Mouse (Mus musculus) olfactory bulb, adult 2 months (tissue): ENCODE data around the gene Wdr3. TPM values are rescaled to one million over a fixed set of nuclear protein-coding genes. Genes with fewer than 3 reads are reported as not detected.

Experiments
- H3K27ac ChIP-seq: fragments of 200-500 bp; 2 replicates; pipeline ENCODE4 v1.5.1; 2012; ENCODE audit warnings: low read depth, low read length; ENCODE audit not compliant: insufficient read depth
- H3K4me1 ChIP-seq: fragments of 200-500 bp; 2 replicates; pipeline ENCODE4 v1.6.1; 2012; ENCODE audit warnings: low read length; ENCODE audit not compliant: control insufficient read depth, insufficient read depth
- H3K4me3 ChIP-seq: fragments of 200-500 bp; 2 replicates; pipeline ENCODE4 v1.5.1; 2012; ENCODE audit warnings: mild to moderate bottlenecking, low read depth, low read length, moderate library complexity; ENCODE audit not compliant: insufficient read depth
- CTCF ChIP-seq: fragments of 200-500 bp; IDR thresholded peaks from 2 replicates; pipeline ENCODE4 v1.5.1; 2012; ENCODE audit warnings: low read depth, mild to moderate bottlenecking, low read length, moderate library complexity; ENCODE audit not compliant: insufficient read depth
- POLR2A ChIP-seq: fragments of 200-500 bp; IDR thresholded peaks from 2 replicates; pipeline ENCODE4 v1.6.1; 2012; ENCODE audit warnings: mild to moderate bottlenecking, low read depth, low read length, moderate library complexity; ENCODE audit not compliant: insufficient read depth
- WGBS: fragments of 180-500 bp; shearing (Covaris S2); methylation state at CpG from one replicate; pipeline ENCODE4 v1.1.7; 2018; 5-methylcytosine and 5-hydroxymethylcytosine counted together
- polyA plus RNA-seq: library from polyadenylated mRNA; stranded (reverse); fragments of >200 nt; gene quantifications from 2 replicates; pipeline ENCODE4 v1.2.4, GENCODE M21; 2012; ENCODE audit warnings: low replicate concordance; ENCODE audit not compliant: missing spikeins, insufficient read depth, insufficient read length

The Wdr3 gene
- not detected in 2 replicates for polyA plus RNA-seq

DNA sequence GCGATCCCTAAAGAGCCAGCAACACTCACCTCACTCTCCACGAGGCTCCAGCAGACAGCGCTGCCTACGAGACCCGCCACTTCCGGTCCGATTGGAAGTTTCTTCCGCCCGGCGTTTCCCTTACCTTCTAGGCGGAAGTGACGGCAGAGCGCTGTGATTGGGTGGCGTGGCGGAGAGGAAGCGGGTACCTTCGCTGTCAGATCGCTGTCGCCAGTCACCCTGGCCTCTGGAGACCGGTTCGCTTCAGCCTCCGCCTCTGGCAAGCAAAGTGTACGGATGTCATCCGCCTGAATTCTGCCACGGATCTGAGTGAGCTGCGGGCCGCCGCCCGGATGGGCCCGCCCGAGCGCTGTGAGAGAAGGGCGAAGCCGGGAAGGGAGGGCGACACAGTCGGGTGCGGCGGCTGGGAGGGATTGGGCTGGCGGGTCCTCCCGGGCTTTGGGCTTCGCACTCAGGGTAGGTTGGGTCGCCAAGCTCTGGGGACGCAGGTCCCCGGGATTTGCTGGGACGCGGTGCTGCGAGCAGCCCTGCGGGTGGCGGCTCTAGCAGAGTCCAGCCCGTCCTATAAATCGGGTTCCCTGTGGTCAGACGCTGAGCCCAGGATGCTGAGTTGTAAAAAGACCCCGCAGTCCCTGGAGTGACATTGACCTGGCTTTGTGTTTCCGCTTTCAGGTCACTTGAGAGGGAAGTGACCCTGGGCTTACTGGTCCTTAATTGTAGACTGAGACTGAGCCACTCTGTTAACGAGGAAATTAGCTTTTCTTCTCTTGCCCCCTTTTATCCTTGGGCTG is at the start of gene Wdr3, which contains the start of gene Gdap2:
Wdr3 (minus strand) TSS at position 93 of the 791 bp plus-strand sequence.
Gdap2 (plus strand) TSS at position 67 of the 791 bp plus-strand sequence.
- peak; percentile 95 for TF ChIP-seq POLR2A
- TF ChIP-seq CTCF, result no peak
- WGBS, result under 1% methylated on average over 55 of the region's 55 CpGs

DNA sequence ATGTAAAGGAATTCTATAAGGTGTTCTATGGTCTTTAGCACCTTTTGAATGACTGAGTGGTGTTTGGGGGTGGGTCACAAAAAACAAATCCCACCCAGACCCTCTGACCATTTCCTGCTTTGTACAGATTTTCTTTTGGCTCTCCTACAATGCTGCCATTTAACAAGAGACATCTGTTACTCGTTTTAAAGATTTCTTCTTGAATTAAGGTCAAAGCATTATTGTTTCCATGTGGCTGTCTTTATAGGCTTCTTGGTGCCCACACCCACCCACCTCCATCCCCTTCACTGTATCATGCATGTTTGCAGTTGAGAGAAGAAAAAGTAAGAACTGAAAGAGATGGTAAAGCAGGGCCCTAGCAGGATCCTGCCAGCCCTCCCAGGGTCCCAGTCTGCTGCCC is 44.8 kb upstream of the Wdr3 start:
- no peaks in the 10 kb centered on the region for H3K4me1 ChIP-seq
- H3K27ac ChIP-seq, result no peak overlapping the region
- no peak overlapping the region for H3K4me3 ChIP-seq
- WGBS, result 28% methylated on average over 1 of the region's 1 CpGs
- TF ChIP-seq CTCF, result no peak
- TF ChIP-seq POLR2A, result no peak

More for the DNA sequence above, at the start of gene Wdr3, which contains the start of gene Gdap2:
- peak within 1 kb of the TSS; percentile 92 for H3K4me3 ChIP-seq
- H3K27ac ChIP-seq, result peak within 1 kb of the TSS; percentile 85
- peaks cover 2% of the 10 kb centered on the region; the same call in 1 of the 2 replicates for H3K4me1 ChIP-seq

DNA sequence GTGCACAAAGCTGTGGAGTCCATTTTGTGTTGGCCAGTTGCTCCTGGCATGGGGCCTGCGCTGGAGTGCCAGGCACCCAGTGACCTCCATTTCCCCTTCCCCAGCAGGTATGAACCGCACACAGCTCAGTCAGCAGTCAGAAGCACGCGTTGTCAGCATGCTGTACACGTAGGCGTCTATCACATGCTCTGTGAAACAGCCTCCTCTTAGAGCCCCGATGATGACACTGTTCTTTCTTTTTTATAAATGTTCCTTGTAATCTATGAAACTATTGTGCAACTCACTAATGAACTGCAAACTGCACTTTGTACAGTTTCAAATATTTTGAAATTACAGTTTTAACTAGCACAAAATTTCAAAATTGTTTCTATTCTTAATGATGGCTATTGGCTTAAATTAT is 39.3 kb upstream of the Wdr3 start:
- Histone ChIP-seq H3K4me1 (no peaks in the 10 kb centered on the region), H3K4me3 (no peak overlapping the region), H3K27ac (no peak overlapping the region)
- no peak for TF ChIP-seq POLR2A
- TF ChIP-seq CTCF, result no peak
- WGBS, result 87% methylated on average over 7 of the region's 7 CpGs

DNA sequence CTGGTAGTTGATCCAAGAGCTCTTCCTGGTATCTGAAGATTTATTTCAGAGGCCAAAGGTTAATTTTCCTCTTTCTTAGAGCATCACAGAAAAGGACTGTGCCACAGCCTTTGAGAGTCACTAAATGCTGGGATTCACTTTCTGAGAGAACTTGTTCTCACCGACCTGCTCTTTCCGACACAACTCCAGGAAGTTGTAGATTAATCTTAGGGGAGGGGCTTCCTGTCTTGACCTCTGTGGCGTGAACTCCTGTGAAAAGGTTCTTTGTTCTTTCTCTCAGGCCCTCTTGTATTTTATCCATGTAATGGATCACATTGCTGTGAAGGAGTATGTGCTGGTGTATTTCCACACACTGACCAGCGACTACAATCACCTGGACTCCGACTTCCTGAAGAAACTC is 32.0 kb upstream of the Wdr3 start:
- H3K4me3 ChIP-seq, result no peak overlapping the region
- no peak overlapping the region for H3K27ac ChIP-seq
- no peaks in the 10 kb centered on the region for H3K4me1 ChIP-seq
- TF ChIP-seq POLR2A (no peak), CTCF (no peak)
- 72% methylated on average over 5 of the region's 5 CpGs for WGBS

DNA sequence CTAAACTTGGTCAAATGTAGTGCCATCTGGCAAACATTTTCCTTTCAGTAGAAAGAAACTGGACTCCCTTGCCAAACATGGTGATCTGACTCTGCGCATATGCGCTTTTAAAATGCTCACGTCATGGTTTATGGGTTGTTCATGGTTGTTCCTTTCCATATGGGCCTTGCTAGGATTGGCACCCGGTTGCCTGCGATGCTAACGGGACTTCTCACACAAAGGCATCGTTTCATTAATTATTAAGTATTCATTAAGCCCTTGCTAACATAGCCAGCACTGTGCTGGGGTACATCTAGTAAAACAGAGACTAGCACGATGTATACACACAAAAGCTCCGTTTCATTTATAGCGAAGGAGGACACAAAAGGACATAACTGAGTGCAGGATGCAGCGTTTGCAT is 27.7 kb upstream of the Wdr3 start:
- WGBS, result 72% methylated on average over 11 of the region's 11 CpGs
- Histone ChIP-seq H3K27ac (no peak overlapping the region), H3K4me3 (no peak overlapping the region), H3K4me1 (no peaks in the 10 kb centered on the region)
- TF ChIP-seq CTCF (no peak), POLR2A (no peak)

DNA sequence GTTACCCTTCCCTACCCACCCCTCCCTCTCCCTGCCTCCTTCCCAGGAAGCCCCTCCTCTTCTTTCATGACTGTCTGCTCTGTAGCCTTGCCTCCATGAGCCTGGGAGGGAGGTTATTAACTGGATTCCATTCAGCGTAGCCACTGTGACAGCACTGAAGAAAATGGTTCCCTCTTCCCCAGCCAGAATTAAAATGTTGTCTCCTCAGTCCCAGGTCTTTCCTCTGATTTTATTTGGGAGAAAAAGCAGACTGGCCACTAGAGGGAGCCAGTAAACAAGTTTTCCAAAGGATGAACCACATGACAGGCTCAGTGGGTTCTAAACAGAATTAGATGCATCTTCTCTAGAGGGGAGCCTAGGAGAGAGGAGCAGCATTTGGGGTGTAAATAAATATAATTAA is 27.2 kb upstream of the Wdr3 start:
- Histone ChIP-seq H3K27ac (no peak overlapping the region), H3K4me1 (no peaks in the 10 kb centered on the region), H3K4me3 (no peak overlapping the region)
- no peak for TF ChIP-seq POLR2A
- TF ChIP-seq CTCF, result no peak
- 10% methylated on average over 1 of the region's 1 CpGs for WGBS

DNA sequence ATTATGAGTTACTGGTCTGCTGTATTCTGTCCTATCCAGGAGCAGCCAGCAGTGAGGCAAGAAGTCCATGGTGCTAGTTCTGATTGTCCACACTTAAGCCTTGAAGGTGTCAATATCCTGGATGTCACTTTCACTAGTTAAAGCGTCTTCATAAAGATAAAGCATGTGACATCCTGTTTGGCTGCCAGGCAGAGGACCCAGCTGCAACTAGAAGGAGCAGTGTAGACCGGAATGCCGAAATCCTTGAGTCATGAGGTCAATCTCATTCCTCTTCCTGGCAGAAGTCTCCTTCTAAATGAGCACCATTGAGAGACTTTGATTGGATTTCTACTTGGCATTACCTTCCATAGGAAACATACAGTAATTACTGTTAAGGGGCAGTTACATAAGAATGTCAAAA is 18.3 kb upstream of the Wdr3 start:
- 91% methylated on average over 3 of the region's 3 CpGs for WGBS
- no peaks in the 10 kb centered on the region for H3K4me1 ChIP-seq
- no peak overlapping the region for H3K27ac ChIP-seq
- TF ChIP-seq POLR2A (no peak), CTCF (no peak)
- H3K4me3 ChIP-seq, result no peak overlapping the region

DNA sequence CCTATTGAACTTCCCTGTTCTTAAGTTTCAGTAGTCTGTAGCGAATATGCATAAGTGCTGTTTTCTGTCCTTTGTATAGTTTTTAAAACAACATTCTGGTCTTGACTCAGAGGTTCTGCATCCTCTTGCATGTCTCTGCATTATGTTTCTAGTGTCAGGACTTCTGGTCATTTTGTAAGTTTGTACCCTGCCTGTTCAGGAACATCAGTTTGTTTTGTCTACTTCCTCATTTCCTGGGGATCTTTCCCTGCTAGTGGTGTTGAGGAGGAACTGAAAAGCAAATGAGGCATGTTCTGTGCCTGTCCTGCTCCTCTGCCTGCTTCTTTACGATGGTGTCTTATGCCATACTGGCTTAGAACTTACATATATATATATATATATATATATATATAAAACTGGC is 13.8 kb upstream of the Wdr3 start:
- no peak overlapping the region for H3K27ac ChIP-seq
- WGBS, result 92% methylated on average over 2 of the region's 2 CpGs

DNA sequence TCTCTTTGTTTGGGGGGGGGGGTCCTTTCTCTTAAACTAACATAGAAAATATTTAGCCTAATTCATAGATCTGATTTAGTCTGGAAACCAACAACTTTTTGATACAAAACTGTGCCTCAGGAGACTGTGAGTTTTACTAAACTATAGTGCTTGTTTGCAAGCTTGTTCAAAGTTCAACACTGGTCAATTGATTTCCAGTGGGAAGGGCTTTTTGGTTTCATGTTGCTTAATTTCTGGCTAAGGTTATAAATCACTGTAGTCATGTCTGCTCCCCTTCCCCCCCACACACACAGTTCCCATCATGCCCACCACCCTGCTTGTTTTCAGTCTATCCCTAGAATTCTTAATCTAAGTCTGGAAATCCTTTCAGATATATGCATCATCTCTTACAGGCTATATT is 2.8 kb upstream of the Wdr3 start:
- H3K4me3 ChIP-seq, result no peak overlapping the region
- no peak overlapping the region for H3K27ac ChIP-seq
- TF ChIP-seq CTCF (no peak), POLR2A (no peak)
- peaks cover 2% of the 10 kb centered on the region; the same call in 1 of the 2 replicates for H3K4me1 ChIP-seq

More for the DNA sequence above, 13.8 kb upstream of the Wdr3 start:
- TF ChIP-seq POLR2A, result no peak
- no peak for TF ChIP-seq CTCF
- Histone ChIP-seq H3K4me1 (no peaks in the 10 kb centered on the region), H3K4me3 (no peak overlapping the region)

DNA sequence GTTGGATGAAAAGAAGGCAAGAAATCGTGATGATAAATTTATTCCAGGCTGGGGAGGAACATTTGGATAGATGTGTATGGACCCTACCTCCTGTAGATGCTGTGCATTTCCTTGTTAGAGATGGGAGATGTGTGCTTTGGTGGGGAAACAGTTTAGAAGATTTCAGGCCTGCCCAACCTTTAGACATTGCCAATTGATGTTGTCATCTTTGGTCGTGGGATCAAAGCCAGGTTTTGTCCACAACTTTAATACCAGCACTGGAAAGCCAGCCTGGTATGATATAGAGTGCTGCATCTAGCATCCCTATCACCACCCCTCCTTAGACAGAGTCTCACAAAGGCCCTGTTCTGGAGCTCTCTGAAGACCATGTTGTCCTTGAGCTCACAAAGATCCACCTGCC is 1.3 kb upstream of the Wdr3 start:
- peaks cover 2% of the 10 kb centered on the region; the same call in 1 of the 2 replicates for H3K4me1 ChIP-seq
- WGBS, result 75% methylated on average over 2 of the region's 2 CpGs
- no peak overlapping the region for H3K27ac ChIP-seq
- H3K4me3 ChIP-seq, result no peak overlapping the region
- no peak for TF ChIP-seq POLR2A
- TF ChIP-seq CTCF, result no peak
